Mouse (Mus musculus): ENCODE results near the gene Pakap.

The Pakap gene

GRCm38 (mm10) chr4:57625756-57626155, 57.8 kb downstream of the Pakap start:
- WGBS, result 79% methylated on average over 1 of the region's 1 CpGs

GRCm38 (mm10) chr4:57626921-57627320, 58.9 kb downstream of the Pakap start:
- 96% methylated on average over 5 of the region's 5 CpGs for WGBS

GRCm38 (mm10) chr4:57632386-57632785, 64.4 kb downstream of the Pakap start:
- WGBS, result 60% methylated on average over 5 of the region's 5 CpGs

DNA sequence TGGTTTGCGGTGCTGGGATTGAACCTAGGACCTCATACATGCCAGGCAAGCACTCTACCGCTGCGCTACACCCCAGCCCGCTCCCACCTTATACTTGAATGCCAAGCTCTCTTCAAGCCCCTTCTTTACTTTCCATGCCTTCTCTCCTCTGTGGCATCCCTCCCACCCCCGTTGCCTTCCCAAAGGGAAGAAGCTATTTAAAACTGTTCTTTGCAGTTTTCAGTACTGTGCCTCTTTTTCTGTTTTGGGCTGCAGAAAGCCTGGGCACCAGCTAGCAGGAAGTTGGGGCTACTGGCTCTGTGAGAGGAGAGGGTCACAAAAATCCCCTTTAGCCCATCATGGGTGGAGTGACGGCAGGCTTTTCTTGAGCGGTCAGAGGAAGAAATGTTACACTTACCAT, 65.1 kb downstream of the Pakap start:
- WGBS, result 67% methylated on average over 7 of the region's 7 CpGs

DNA sequence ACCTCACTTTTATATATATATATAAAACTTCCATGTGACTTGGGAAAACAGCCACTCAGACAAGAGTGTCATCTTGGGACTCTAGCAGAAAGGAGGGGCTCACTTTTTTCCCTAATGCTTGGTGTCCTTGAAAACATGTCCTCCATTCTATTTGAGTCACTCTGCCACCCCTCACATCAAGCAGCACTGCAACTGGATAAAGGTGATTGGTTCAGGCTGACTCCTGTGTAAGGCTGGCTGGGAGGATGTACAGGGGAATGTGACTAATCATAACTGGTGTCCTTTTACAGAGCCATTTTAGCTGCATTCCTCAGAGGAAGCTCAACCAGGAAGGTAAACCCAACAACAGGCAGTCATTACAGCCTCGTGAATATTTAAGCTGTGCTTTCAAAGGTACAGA, 67.0 kb downstream of the Pakap start:
- WGBS, result 85% methylated on average over 1 of the region's 1 CpGs

GRCm38 (mm10) chr4:57636782-57637482, 69.0 kb downstream of the Pakap start:
- WGBS, result 37% methylated on average over 9 of the region's 9 CpGs

DNA sequence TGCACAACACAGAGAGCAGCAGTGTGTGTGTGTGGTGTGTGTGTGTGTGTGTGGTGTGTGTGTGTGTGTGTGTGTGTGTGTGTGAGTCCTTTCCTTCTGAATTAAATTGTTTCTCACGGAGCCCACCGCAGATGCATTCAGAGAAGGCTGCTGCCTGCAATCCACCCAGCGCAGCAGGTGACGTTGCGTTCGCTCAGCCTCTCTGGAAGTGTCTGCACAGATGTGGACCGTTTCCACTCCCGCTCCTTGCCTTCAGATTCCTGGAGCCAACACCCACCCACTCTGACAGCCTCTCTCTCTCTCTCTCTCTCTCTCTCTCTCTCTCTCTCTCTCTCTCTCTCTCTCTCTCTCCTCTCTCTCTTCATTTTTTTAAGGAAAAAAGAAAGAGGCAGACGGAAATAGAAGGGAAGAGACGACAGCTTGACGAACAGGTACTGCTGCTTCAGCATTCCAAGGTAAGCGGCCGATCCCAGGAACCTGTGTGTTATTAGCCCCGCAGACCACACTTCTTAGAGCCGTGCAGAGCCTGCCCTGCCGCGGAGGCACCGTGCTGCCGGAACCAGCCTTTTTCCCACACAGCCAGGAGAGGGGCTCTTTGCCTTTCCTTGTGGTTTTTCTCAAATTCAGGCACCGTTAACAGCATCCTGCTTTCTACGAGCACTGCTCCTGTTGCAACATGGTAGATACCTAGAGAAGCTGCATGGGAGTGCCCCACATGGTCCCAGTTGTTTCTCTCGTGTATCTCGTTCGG, 69.8 kb downstream of the Pakap start:
- WGBS, result 10% methylated on average over 24 of the region's 24 CpGs

DNA sequence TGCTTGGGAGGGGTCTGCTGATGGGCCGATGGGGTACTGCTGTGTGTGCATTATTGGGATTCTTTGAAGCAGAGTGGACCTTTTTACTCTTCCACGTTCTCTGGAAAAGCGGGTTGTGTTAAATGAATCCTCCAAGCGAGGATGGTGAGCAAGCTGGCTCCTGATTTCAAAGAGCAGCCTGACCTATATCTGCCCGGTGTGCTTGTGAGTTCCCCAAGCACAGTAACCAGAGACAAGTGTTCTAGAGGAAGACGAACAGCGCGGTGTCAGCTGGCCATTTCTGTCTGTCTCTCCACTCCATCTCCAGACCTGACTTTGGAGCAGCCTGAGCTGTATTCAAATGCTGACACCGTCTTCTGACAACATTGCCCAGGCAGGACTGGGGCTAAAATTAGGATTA, 71.0 kb downstream of the Pakap start:
- 43% methylated on average over 9 of the region's 9 CpGs for WGBS

DNA sequence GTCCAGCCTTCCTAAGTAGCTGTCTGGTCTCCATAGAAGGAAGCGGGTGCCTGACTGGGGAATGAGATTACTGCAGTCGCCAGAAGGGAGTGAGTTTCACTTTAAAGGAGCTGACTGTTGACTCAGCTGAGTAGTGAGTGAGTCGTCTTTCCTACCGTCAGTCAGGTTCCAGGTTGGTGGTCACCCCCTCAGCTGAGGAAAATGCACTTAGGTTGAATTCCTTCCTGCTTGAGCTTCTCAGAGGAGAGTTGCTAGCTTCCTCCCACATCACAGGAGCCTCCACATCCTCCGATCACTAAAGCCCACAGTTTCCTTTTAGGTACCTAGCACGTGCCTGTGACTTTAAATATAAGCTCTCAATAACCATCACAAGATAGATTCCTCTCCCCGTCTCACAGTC, 72.2 kb downstream of the Pakap start:
- WGBS, result 14% methylated on average over 7 of the region's 7 CpGs

DNA sequence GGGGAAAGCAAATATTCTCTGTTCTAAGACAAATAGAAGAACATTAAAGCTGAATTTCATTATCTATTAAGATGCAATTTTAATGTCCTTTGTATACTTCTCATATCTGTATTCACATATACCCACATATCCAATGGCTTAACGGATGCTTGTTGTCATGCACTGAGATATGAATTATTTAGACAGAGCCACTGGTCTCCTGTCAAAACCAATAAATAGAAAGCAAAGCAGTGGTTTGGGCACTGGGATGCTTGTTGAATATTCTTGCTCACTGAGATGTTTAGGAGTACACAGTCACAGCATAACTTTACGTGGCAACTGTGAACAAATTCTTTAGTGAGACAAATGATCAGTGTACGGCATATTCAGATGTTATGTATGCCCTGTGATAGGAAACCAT, 73.0 kb downstream of the Pakap start:
- 71% methylated on average over 3 of the region's 3 CpGs for WGBS

- WGBS, result 64% methylated on average over 1 of the region's 1 CpGs
Observed at GRCm38 (mm10) chr4:57650994-57651393, 83.0 kb downstream of the Pakap start.

GRCm38 (mm10) chr4:57651547-57651946, 83.6 kb downstream of the Pakap start:
- WGBS, result 56% methylated on average over 8 of the region's 8 CpGs

GRCm38 (mm10) chr4:57652185-57652904, 84.4 kb downstream of the Pakap start:
- 62% methylated on average over 5 of the region's 5 CpGs for WGBS

GRCm38 (mm10) chr4:57655966-57656365, 88.0 kb downstream of the Pakap start:
- 71% methylated on average over 1 of the region's 1 CpGs for WGBS

GRCm38 (mm10) chr4:57656388-57656787, 88.4 kb downstream of the Pakap start:
- WGBS, result 53% methylated on average over 12 of the region's 12 CpGs

GRCm38 (mm10) chr4:57656861-57657260, 88.9 kb downstream of the Pakap start:
- WGBS, result 88% methylated on average over 3 of the region's 3 CpGs

GRCm38 (mm10) chr4:57660470-57660869, 92.5 kb downstream of the Pakap start:
- 15% methylated on average over 4 of the region's 4 CpGs for WGBS

GRCm38 (mm10) chr4:57666101-57666500, 98.1 kb downstream of the Pakap start:
- 65% methylated on average over 3 of the region's 3 CpGs for WGBS

GRCm38 (mm10) chr4:57670813-57671469, 103.0 kb downstream of the Pakap start:
- WGBS, result 48% methylated on average over 7 of the region's 7 CpGs

DNA sequence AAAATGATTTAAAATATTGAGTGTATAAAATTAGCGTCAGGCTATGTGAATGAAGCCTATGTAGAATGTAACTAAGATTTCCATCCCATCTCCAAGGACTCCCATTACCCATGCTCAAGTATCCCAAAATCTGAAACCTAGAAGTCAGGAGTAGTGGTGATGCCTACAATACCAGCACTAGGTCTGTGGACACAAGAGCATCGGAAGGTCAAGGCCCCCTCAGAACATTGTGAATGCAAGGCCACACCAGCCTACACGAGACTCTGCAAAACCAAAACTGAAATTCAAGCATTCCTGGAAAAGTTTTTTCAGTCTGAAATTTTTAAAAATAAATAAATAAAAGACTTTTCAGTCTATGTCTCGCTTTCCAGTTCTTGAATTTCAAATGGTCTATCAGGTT, 104.6 kb downstream of the Pakap start:
- WGBS, result 66% methylated on average over 4 of the region's 4 CpGs

DNA sequence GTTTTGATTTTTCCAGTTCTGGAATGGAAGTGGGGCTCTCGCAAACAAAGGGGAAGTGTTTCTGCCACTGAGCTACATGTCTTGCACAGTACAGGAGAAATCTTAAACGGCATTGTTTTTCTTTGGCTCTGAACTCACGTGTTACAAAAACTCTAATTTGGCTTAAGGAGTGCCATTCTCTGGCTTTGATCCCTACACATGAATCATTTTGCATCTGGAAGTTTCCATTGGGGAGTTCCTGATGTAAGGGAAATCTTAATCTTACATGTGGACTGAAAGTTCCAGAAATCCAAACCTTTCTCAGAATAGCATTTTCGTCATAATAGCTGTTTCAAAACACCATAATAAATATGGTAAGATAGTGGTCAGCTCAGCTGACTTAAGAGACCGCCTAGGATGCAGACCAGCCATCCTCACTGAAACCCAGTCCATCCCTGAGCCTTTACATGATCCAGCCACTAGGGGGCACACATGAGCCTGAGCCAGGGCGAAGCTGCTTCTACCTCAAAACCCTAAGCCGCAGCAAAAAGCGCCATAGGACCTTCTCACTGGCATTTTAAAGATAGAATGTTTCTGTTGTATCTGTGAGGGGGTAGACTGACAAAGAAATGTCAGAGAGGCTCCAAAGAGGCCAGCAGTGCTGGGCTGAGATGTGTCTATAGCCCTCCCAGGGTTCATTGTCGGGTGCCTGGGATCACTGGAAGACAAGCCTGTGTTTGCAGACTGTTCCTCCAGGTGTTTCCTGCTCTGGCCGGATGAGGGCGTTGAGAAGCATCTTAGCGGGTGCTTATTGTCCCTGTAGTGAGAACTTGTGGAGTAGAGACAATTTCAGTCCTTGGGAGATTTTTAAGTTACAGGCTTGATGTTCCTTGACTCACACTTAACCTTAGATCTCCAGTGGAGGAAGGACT, 105.3 kb downstream of the Pakap start:
- 13% methylated on average over 12 of the region's 12 CpGs for WGBS
